Mouse (Mus musculus): Measurements from ENCODE around the gene Satl1. TPM values are rescaled to one million over a fixed set of nuclear protein-coding genes. Genes with fewer than 3 reads are reported as not detected.

Satl1 gene
- polyA plus RNA-seq (2012; rRNA removed), result not detected in 2 replicates

DNA sequence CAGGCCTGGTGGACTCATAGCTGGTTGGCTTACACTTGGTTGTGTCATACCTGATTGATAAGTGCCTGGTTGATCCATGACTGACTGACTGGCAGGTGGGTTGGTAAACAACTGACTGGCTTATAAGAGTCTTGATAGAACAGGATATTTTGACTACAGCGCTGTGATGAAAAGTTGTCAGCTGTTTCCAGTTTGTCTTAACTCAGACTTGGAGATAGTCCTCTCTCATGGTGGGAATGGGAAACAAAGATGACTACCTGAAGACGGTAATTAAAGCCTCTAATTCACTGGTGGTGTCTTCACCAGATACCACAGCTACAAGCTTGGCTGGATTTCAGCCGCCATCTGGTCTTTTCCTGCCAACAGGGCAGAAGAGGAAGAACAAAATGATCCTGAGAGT is at the start of gene Satl1:
Gene Satl1 (minus strand): TSS at position 101 of the 400 bp plus-strand sequence.

Other genes starting within 250 kb of the Satl1 start
- gene 4933403O08Rik, start 167.7 kb downstream of the Satl1 start, polyA plus RNA-seq (2012; rRNA removed), result 0.02 and 0.04 TPM in 2 replicates
- gene Apool, start 95.4 kb downstream of the Satl1 start, polyA plus RNA-seq (2012; rRNA removed), result 11.7 and 12.2 TPM in 2 replicates
- not detected in 2 replicates for gene 2010106E10Rik, start 88.5 kb upstream of the Satl1 start, polyA plus RNA-seq (2012; rRNA removed)
- gene Zfp711, start 193.7 kb upstream of the Satl1 start, polyA plus RNA-seq (2012; rRNA removed), result 0.32 and 0.45 TPM in 2 replicates

Data from liver, embryonic 18 days (tissue).